Mouse (Mus musculus): ENCODE data around the gene Aph1b.
"Not testable (repeated sequence)": the region's sequence is repeated elsewhere in the genome, so short reads cannot be mapped to it uniquely, and the experiment has no call there.

Gene Aph1b

DNA sequence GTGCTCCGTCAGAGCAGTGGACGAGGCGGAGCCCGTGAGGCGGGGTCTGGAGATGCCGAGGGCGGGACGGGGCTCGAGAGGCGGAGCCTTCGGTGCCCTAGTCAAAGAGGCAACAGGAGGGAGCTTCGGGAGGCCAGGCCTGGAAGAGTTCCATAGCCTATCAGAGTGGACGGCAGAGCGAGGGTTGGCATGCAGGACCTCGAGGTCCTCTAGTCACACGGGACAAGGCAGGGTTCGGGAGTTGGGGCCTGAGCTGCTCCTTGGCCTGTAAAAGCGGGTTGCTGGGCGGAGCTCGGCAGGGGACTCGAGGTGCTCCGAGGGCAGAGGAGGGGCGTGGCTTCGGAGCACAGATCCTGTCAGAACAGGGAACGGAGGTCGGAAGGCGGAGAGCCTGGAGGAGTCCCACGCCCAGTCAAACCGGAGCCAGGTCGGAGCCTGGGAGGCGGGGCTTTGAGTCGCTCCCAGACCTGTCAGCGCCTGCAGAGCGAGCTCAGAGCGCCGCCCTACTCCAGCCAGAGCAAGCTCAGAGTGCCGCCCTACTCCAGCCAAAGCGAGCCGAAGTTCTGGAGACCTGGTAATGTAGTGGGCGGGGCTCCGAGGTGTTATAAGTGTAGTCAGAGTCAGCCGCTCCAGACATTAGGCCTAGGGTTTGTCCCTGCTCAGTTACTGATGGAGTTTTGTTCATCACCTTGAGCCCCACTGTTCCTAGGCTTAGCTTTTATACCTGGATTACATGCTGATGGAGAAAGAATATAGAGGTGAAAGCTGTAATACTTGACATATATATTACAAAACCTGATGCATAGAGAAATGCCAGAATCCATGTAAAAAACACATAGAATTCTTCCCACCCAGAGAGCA is at the start of gene Aph1b:
Aph1b (minus strand) TSS at position 27 of the 861 bp plus-strand sequence.
- peak; percentile 99 for DNase-seq (ENCODE audit: low read depth, low spot score)

DNA sequence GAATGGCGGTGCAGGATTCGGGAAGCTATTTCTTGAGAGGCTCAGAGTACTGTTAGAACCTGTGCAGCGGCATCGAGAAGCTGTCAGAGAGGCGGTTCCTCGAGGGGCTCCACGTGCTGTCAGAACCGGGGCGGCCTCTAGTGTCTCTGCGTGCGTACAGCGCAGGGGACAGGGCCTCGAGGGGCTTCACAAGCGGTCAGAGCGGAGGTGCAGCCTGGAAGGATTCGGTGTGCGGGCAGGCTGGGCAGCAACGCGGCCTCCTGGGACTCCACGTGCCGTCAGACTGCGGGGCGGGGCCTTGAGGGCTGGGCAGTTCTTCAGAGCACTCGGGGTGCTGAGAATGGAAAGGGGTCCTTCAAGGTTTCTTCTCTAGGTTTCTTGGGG is 39.8 kb upstream of the Aph1b start:
- no peak for DNase-seq (ENCODE audit: low read depth, low spot score)

DNA sequence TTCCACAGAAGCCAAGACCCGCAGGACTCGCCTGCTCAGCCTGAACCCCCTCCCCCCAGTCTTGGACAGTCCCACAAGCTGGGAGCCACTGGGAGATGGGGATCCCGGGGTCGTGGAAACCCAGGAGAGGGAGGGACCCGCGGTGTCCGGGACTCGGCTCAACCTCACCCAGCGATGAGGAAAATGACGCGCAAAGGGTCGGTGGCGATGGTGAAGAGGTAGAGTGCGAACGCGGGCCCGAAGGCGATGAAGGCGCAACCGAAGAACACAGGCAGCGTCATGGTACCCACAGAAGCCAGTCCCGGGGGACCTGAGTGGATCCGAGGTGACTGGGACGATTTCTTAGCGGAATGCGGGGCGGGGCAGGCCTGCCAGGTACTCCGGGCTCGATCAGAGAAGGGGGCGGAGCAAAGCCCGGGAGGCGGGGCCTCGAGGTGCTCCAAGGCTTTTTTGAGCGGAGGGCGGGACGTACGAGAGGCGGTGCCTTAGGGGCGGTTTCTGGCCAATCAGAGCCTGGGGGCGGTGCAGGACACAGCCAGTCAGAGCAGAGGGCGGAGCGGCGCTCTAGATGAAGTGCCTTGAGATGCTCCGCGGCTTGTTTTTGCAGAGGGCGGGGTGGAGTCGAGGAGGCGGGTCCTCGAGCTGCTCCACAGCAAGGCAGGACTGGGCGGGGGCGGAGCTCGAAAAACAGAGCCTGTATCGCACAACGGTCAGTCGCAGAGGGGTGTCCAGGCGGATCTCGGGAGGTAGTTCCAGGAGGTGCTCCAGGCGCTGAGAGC is 39.2 kb upstream of the Aph1b start, which contains the start of gene Aph1c:
Aph1c (minus strand) TSS at position 409 of the 779 bp plus-strand sequence.
- DNase-seq (ENCODE audit: low read depth, low spot score) = peak; percentile 97

DNA sequence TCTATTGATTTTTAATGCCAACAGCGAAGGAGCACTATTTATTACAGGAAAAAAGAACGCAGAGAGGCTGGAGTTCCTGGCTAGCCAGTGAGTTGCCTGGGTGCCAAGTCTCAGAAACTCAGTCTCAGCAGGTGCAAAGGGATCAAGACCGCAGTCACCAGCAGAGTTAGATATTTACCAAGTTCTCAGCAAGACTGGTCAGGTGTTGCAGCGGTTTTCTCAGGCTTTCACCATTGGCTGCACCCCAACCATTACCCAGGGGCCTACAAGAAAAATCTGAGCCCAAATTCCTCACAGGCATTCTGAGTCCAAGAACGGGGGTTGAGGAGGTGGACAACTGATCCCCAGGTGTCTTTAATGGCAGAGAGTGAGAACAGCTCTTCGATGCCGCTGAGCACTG is 38.6 kb upstream of the Aph1b start:
- no peak for DNase-seq (ENCODE audit: low read depth, low spot score)

DNA sequence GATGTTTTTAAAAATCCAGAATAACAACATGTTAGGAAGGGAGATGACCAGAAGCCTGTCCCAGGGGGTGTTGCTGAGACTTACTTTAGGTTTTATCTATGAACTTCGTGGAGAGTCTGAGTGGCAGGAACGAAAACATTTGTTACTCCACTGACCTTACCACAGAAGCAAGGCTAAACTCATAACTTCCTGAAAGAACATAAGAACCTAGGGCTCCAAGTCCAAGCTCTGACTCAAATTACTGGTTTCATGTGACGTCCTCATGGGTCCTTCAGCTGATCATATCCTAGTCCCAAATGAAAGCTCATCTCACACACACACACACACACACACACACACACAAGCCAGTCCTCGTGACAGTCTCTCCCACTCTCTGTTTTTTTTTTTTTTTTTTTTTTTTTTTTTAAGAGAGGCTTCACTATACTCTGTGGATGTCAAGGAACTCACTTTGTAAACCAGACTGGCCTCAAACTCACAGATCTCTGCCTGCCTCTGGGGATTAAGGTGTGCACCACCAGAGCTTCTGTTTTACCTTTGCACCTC is 37.1 kb upstream of the Aph1b start:
- no peak for DNase-seq (ENCODE audit: low read depth, low spot score)

DNA sequence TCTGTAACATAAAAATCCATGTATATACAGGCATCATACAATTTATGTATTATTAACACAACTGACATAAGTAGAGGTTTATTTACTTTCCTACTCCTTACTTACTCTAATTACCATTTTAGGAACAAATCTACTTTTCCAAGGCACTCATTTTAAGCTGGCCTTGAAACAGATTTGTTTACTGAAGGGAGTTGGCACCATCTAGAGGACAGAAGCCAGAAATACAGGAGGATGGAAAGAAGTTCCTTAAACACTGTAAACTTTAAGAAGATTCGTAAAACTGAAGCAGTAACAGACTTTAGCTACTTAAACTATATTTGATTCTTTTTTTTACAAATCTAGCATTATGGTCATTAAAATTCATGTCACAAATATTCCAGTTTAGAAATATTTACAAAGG is 30.7 kb upstream of the Aph1b start:
- peak; percentile 76 for DNase-seq (ENCODE audit: low read depth, low spot score)

DNA sequence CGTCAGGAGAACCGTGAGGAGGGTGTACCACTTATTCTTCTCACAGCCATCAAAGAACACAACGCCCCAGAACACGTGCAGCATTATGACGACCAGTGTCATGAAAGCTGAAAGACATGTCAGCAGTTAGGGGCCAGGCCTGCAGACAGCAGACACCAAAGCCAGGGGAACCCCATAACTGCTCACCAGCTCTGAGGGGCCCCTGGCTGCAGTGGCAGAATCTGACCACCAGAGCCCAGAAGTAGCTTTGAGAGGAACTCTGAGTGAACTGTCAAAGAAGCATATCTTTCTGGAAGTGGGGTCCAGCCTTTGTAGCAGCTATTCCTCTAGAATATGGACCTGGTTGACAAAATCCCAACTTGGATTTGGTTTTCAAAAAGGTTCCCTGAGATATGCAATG is 27.0 kb upstream of the Aph1b start:
- DNase-seq (ENCODE audit: low read depth, low spot score) = not testable (repeated sequence)

DNA sequence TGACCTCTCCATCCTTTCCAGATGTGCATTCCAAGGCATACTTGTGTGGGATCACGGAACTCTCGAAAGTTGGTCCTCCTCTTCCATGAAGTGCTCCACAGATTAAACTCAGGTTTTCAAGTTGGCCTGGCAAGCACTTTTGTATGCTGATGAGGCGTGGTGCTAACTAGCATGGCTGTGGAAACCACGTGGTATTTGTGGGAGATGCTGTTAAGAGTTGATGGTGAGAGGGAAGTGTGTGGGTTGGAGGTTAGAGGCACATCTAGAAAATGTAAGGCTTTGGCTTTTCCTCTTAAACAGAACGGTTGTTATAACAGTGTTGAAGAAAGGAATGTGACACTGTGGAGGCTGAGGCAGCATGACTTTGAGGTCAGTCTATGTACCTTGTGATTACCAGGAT is 25.7 kb upstream of the Aph1b start:
- no peak for DNase-seq (ENCODE audit: low read depth, low spot score)

DNA sequence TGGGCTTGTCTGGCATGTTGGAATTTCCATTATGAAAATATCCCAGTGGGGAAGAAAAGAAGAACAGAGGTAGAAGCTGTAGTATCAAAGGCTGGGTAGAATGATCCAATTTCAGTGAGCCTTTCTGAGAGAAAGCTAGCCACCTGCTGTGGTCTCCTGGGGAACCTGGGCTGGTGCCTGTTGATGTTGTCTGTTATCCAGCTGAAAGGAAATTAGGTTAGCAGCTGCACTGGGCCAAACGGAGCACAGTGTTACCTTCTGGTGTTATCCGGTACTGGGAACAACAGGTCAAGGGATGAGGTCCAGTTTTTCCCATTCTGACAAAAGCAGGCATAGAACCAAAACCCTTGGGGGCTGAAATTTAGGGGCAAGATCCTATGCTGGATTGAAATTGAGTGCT is 18.1 kb upstream of the Aph1b start:
- DNase-seq (ENCODE audit: low read depth, low spot score) = no peak

DNA sequence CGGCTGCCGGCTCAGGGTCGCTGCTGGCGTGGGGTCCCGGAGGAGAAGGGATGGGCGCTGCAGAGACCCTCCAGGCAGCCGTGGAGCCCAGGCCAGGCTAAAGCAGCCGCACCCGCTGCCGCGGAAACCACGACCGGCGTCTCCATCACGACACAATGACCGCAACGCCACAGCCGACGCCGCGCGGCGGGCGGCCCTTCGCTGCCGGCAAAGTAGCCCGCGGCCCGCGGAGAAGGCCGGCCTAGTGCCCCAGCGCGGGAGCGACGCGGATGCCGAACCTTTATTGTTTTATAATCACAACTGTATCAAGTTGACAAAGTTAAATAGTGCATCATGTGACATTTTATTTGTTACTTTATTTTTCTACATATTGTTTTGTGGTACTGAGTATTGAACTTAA is 10.7 kb upstream of the Aph1b start:
- DNase-seq (ENCODE audit: low read depth, low spot score) = not testable (repeated sequence)

DNA sequence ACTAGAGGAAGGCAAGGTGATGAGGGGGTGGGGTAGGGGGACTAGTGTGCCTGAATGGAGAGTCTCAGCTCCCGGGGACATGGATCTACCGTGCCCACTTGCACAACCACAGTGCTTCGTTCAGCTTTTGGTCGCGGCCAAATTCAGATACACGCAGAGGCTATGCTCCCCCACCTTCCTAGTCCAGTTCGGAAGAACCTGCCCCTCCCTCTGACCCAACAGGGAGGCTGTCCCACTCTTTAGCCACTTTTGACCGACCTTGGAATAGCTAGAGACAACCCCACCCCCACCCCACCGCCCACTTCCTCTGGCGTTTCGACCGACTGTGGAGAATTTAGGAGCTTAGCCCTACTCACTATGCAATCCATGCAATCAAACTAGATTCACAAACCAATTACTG is 6.7 kb upstream of the Aph1b start:
- DNase-seq (ENCODE audit: low read depth, low spot score) = no peak

DNA sequence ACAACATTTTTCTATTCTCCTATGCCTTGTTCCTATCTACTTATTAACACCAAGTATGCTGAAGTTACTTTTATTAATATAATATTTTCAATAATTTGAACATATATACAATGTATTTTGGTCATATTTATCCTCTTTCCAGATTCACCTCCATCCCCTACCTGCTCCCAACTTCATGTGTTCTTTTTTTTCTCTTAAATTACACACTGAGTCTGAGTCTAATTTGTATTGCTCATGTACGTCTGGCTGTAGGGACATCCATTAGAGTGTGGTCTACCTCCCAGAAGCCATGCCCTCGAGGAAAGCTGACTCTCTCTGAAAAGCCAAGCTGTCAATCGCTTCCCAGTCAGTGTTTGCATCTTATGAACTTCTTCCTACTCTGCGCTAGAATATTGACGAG is 1.4 kb upstream of the Aph1b start, which contains the start of gene Gm10647:
Gm10647 (plus strand) TSS at position 301 of the 400 bp plus-strand sequence.
- DNase-seq (ENCODE audit: low read depth, low spot score) = no peak

DNA sequence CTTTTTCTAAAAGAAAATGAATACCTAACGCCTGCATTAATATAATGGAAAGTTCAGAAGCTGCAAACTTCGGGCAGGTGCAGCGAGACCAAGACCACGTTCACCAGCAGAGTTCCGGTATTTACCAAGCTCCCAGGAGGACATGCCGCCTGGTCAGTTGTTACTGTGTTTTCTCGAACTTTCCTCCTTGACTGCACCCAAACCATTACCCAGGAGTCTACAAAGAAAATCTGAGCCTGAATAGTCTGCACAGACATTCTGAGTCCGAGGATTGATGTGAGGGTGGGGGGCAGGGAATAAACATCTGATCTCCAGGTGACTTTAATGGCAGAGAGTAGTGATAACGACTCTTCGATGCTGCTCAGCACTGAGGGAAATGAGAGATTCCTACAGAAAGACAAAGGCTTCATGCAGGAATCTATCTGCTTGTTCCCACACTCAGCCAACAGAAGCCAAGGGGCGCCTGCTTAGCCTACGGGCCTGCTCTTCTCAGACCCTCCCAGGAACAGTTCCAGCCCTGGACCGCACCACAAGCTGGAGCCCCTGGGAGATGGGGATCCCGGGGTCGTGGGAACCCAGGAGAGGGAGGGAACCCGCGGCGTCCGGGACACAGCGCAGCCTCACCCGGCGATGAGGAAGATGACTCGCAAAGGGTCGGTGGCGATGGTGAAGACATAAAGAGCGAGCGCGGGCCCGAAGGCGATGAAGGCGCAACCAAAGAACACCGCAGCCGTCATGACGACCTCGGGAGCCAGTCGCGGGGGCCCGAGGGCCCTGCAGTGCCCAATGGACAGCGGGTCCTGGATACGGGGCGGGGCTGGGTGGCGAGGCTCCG is 444 bp downstream of the Aph1b start:
- peak; percentile 44 for DNase-seq (ENCODE audit: low read depth, low spot score)

DNA sequence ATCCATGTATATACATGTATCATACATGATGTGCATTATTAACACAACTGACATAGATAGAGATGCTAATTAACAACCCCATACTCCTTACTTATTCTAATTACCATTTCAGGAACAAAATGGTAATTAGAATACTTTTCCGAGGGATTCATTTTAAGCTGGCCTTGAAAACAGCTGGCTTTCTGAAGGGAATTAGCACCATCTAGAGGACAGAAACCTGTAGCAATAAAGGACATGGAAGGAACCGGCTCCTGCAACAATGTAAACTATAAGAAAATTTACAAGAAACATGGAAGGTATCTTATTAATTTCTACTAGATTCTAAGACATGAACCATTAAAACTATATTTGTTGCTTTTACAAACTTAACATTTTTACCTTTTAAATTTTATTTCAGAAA is 7.5 kb downstream of the Aph1b start:
- DNase-seq (ENCODE audit: low read depth, low spot score) = peak; percentile 71

DNA sequence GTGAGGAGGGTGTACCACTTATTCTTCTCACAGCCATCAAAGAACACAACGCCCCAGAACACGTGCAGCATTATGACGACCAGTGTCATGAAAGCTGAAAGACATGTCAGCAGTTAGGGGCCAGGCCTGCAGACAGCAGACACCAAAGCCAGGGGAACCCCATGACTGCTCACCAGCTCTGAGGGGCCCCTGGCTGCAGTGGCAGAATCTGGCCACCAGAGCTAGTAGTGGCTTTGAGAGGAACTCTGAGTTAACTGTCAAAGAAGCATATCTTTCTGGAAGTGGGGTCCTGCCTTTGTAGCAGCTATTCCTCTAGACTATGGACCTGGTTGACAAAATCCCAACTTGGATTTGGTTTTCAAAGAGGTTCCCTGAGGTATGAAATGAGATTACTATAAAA is 10.7 kb downstream of the Aph1b start:
- DNase-seq (ENCODE audit: low read depth, low spot score) = not testable (repeated sequence)

DNA sequence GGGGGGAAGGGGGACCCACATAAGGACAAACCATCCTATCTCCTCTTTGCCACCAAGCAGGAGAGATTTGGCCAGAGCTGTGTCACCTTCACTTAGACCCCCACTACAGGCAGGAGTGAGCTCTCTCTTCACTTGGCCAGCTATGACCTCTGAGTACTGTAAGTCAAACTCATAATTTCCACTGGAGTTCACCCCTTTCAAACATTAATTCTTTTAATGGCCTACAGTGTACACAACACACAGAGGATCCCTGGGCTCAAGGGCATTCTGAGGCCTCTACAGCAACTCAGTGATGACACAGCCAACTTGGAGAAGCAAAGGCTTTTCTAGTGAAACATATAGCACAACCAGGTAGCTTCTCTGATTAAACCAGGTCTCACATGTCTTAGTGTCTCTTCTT is 24.6 kb downstream of the Aph1b start:
- DNase-seq (ENCODE audit: low read depth, low spot score) = no peak

DNA sequence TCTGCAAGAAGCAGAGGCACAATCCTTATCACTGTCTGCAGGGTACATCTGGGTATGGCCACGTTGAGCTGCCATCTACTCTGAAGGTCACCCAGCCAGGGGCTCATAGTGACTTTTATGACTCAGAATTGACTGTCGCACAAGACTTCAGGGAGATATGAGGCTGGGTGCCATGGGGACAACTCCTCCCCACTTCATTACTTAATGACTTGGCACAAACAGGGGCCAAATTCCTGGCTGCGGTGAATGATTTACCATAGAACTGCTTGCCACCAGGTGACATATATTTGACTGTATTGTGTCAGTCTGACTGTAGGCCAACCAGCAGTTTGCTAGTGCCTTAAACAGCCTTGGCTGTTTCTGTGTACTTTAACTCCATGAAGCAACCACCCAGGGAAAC is 26.0 kb downstream of the Aph1b start:
- DNase-seq (ENCODE audit: low read depth, low spot score) = no peak

DNA sequence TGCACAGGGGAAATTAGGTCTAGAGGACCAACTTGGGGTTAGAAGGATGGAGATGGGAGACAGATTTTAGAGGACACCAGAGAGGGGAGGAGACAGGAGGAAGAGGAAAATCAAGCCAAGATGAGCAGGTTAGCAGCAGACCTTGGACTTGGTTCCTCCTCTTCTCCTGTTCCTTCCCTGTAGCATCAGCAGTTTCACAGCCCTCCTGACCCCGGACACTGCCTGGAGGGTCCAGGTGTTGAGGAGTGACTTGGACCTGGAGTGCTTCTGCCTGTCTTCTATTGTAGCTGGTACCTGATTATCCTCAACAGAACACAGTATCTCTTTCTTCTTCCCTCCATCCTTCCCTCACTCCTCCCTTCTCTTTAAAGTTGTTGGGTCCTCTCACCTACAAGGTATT is 26.6 kb downstream of the Aph1b start:
- no peak for DNase-seq (ENCODE audit: low read depth, low spot score)

DNA sequence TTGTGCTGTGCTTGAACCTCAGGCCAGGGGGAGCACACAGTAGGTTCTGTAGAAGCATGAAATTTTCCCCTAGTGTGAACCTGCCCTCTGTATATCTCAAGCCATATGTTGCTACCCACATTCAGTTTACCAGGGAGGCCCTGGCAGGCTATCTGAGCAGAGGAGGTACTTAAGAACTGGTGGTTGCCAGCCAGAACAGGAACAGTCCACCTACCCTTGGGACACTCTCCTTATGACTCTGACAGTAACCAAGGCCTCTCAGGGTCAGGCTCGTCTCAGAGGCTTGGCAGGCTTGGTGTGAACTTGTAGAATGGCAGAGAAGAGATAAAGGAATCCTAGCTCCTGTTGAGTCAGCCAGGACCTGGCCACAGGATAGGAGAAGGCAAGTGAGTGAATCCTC is 34.3 kb downstream of the Aph1b start:
- DNase-seq (ENCODE audit: low read depth, low spot score) = no peak

DNA sequence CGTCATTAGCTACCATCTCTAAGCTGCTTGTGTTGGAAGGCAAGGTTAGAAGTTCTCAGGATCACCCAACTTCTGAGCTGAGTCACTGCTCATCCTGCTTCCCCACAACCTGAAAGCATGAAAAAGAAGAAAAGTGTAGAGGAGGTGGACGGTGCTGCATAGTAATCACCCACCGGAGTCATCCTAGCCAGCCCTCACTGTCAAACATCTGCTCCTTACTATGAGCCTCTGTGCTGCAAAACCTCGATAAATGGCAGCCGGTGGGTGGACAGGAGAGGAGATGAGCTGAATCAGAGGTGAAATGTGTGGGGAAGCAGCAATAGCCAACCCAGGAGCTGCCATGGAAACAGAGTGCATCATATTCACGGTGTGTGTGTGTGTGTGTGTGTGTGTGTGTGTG is 42.4 kb downstream of the Aph1b start:
- DNase-seq (ENCODE audit: low read depth, low spot score) = no peak

DNA sequence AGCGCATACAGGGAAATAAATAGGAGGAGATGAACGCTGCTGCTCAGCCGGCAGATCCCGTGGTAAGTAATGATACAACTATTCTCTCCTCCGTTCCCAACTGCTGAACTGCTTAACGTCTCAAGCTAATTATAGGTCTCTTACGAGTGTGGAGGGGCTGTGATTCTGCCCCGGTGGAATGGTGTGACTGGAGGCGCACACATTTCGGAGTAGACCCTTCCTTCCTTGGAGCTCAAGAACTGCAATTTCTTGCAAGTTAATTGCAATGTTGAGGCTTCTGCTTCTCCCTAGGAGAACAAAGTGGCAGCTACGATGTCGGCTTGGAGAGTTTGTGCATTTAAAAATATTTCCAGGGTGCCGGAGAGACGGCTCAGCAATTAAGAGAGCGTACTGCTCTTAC is 46.9 kb downstream of the Aph1b start:
- no peak for DNase-seq (ENCODE audit: low read depth, low spot score)

DNA sequence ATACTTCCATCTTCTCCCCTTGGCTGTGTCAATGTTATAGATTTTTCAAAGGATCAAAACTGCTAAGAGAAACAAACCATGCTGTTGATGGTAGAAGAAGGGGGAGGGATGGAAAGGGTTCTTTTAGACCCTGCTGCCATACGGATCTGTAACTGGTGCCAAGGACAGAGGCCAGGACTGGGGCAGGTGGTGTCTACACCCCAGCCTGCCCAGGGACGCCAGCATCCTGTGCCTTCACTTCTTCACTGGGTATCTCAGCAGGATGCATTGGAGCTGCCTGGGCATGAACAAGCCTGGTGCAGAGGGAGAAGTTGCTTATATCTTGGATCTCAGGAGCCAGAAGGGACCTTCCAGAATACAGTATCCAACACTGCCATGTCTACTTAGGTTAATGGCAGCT is 50.8 kb downstream of the Aph1b start:
- no peak for DNase-seq (ENCODE audit: low read depth, low spot score)
